Mouse (Mus musculus): Measurements from ENCODE around the gene Gdf11.

Gene Gdf11

GRCm38 (mm10) chr10:128890383-128891295, 879 bp downstream of the Gdf11 start:
- DNase-seq, result no peak

DNA sequence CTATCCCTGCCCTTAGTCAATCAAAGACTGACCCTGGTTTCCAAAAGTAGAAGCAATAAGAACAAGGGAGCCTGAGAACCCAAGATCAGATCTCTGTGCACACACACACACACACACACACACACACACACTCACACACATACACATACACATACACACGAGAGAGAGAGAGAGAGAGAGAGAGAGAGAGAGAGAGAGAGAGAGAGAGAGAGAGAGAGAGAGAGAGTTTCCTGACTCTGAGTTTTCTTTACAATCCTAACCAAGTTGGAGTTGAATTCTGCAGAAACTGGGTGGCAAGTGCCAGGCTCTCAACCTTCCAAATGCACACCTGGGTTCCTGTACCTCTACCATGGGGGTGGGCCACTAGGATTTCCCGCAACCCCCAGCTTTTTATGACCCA, 1.7 kb downstream of the Gdf11 start:
- no peak for DNase-seq

DNA sequence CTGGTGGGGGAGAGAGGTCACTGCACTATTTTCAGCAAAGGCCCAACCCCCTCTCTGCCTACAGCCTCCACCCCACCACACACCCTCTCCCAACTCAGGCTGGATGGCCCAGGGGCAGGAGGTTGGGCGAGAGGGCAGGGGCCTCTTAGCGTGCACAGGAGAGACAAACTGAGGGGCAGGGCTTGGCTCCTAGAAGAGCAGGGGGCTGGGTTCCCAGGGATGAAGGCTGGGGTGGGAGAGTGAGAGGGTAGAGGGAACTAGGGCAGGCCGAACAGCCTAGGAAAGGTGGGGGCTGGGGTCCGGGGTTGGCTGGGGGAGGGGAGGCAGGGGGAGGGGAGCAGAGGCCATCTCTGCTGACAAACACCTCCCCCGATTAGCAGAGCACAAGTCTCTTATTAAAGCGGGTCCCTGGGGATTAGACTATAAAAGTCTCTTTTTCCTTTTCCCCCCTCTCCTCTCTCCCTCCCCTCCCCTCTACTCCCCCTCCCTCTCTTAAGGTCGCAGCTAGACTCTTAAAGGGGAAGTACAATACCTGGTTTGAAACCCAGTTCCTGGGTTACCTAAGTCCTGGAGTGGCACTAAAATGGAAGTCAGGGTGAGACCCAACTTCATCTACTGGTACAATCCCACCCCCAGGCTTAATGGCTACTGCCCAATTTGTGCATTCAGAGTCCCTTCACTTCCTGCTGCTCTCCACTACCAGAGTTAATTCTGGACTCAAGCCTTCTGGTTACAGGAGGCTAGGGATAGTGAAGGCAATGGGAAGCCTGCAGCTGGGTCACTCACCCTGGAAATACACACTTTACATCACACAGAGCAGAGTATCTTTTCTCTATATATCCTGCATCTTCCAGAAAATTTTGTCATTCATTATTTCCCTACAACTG, 2.3 kb downstream of the Gdf11 start:
- no peak for DNase-seq

DNA sequence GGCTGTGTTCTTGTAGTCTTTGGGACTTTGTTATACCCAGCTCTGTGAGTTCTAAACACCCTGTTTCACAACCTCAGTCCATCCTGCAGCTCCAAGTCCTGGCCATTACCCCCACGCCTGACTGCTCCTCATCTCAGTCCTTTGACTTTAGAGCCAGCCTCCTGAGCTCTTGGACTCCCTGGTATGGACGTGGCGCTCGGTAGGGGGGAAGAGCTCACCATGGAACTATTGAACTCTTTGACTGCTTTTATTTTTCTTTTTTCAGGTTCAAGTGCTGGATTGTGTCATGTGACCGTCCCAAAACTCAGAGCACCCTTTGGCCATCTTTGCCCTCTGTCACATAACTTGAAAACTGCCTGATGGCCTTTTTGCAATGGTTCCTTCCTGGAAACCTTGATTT, 9.5 kb downstream of the Gdf11 start:
- DNase-seq, result no peak

DNA sequence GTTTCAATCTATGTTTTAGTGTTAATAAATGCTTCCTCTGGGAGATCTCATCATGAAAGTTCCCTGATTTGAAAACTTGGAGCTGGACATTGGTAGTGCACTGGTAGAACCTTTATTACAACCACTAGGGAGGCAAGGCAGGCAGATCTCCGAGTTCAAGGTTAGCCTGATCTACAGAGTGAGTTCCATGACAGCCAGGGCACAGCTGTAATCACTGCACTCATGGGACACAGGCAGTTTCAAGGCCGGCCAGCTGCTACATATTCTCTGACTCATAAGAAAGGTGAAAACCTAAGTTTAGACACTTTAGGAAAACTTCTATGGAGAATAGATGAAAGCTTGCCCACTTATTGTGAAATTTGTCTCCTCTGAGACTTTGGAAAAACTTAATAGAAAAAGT, 12.7 kb downstream of the Gdf11 start:
- no peak for DNase-seq

GRCm38 (mm10) chr10:128878291-128878690, 13.2 kb downstream of the Gdf11 start:
- DNase-seq, result no peak

- no peak for DNase-seq
These were observed 21.2 kb downstream of the Gdf11 start for GRCm38 (mm10) chr10:128870341-128870740.

GRCm38 (mm10) chr10:128866518-128866917, 25.0 kb downstream of the Gdf11 start:
- no peak for DNase-seq

DNA sequence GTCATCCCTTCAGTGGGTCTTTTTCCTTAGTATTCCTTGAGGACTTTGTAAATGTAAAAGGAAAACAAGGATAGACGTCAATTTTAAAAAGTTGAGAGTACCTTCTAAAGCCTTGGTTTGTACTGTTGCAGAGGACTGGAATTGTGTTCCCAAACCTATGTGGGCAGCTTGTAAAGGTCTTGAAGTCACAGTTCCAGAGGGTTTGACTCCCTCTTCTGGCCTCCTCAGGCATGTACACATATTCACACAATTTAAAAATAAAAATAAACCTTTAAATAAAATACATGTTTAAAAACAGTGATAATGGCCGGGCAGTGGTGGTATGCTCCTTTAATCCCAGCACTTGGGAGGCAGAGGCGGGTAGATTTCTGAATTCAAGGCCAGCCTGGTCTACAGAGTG, 25.5 kb downstream of the Gdf11 start:
- no peak for DNase-seq

DNA sequence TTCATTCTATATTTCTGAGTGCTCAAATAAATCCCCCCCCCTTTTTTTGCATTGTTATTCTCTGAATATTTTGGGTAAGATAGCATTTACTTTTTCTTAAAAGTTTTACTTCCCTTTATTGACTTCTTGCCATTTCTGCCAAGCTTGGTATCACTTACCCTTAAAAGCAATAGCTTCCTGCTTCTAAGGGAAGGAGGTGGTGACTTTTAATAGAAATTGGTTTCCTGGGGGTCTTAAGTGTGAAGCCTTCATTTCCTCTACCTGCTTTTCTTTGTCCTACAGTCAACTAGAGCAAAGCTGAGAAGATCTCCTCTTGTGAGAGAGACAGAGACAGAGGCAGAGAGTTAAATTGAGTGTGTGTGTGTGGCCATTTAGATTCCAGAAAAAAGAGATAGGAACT, 30.3 kb downstream of the Gdf11 start:
- no peak for DNase-seq

DNA sequence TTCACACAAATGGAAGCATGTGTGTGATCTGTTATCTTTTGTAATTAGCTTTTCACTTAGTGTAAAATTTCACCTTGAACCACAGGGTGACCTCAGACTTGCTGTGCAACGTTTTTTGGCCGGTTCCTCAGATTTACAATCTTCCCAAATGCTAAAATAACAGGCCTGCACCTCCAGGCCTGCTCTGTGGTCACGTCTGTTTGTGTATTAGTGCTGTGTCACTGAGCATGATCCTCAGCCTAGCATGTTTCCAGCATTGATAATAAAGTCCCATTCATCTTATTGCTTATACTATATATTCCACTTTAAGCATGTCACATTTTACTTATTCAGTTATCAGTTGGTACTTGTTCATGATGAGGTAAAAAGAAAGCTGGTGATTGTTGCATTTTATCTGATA, 41.2 kb downstream of the Gdf11 start:
- no peak for DNase-seq

DNA sequence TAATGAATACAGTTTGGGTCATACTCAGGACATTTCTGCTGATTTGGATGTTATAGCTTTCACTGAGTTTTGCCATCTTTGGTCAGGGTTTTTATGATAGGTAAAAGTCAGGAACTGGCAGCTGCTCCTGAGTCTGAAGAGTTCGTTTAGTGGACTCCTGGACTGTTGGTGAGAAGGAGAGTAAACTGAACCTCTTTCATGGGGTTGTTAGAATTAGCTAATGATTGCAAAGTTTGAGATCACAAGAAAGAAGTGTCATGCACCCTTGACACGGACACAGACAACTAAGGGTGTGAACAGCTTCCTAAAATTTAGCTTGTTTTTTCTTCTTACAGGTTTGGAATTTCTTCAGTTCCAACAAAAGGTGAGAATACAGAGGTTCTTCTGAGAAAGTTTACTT, 43.1 kb downstream of the Gdf11 start:
- no peak for DNase-seq

GRCm38 (mm10) chr10:128846664-128847063, 44.9 kb downstream of the Gdf11 start:
- no peak for DNase-seq

DNA sequence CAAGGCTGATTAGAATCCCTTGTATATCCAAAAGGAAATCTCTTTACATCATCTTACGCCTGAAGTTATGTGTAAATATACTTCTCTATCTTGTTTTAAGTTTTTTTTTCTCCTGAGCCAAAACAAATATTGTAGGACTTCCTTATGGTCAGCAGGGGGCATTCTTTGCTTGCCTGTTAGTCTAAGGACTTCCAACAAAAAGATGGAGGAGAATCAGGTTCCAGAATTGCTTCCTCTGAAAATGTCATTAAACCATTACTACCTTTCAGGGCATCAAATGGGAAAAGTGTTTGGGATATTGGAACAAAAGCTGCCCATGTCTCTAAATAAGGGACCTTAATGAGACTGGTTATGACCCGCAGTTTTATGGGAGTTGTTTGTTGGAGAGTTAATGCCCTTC, 46.0 kb downstream of the Gdf11 start:
- no peak for DNase-seq

GRCm38 (mm10) chr10:128843260-128843659, 48.3 kb downstream of the Gdf11 start:
- DNase-seq, result no peak

DNA sequence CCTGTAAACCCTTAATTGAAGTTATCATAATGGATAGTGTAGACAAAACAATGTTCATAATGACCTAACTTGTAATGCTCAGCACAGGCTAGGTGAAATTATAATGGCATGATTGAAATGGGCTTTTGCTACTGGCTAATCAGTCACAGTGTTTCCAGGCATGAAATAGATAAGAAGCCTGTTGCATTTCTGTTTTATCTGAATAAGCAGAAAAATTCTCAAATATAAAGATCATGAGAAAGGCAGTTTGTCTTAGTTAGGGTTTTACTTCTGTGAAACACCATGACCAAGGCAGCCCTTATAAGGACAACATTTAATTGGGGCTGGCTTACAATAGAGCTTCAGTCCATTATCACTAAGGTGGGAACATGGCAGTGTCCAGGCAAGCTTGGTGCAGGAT, 50.9 kb downstream of the Gdf11 start:
- no peak for DNase-seq

GRCm38 (mm10) chr10:128839434-128839833, 52.1 kb downstream of the Gdf11 start:
- no peak for DNase-seq

DNA sequence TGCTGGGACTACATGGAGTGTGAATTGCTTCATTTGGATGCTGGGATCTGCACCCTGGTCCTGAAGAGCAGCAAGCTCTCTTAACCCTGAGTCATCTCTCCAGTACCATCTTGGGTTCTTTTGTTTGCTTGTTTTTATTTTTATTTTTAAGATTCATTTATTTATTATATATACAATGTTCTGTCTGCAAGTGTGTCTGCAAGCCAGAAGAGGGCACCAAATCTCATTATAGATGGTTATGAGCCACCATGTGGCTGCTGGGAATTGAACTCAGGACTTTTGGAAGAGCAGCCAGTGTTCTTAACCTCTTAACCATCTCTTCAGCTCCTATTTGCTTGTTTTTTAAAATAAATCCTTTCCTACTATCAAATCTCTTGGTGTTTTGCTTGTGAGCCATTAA, 54.1 kb downstream of the Gdf11 start:
- no peak for DNase-seq

Measured in right cerebral cortex, postnatal 4 days (tissue).